Mouse (Mus musculus) layer of hippocampus, postnatal 36 days (tissue): ENCODE results near the gene Zscan4-ps2. TPM values are rescaled to one million over a fixed set of nuclear protein-coding genes. Genes with fewer than 3 reads are reported as not detected.
"Not testable (repeated sequence)": the region's sequence is repeated elsewhere in the genome, so short reads cannot be mapped to it uniquely, and the experiment has no call there.

Source experiments
- DNase-seq, 2 experiments: peaks; one replicate each; pipeline ENCODE4 v3.0.0; 2022
- total RNA-seq, 2 experiments: library from RNA; stranded (reverse); gene quantifications; 2 replicates each; pipeline ENCODE4 v1.2.3; 2021

Gene Zscan4-ps2
- total RNA-seq, result not detected

DNA sequence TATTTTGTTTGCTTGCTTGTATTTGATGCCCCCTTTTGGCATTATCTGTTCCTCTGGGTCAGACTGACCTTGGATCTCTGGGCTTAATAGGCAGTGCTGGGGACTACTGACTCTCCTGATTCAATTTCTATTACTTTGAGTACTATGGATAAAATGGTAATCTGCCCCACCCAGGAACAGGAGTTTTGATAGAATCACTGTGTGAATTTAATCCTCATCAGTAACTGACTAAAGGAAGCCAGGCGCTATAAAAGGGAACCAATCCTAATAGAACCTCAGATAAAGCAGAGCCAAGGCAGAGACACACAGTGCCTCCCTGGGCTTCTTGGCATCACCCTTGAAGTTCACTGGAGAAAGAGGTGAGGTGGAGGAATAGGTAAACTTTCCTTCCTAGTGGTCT lies at the start of gene Zscan4-ps2:
Gene Zscan4-ps2, plus strand, starts transcription at position 301 of the 400 bp plus-strand sequence.
- not testable (repeated sequence) for DNase-seq

Other genes with a start within 250 kb of the Zscan4-ps2 start
- gene Zscan4e, start 203.6 kb upstream of the Zscan4-ps2 start, total RNA-seq, result not detected
- not detected for gene Zscan4f, start 116.4 kb upstream of the Zscan4-ps2 start, total RNA-seq
- gene Zscan4-ps3, start 95.0 kb downstream of the Zscan4-ps2 start, total RNA-seq, result not detected
- gene Vmn1r72, start 165.8 kb downstream of the Zscan4-ps2 start, total RNA-seq, result not detected
- not detected for gene Vmn1r73, start 216.0 kb downstream of the Zscan4-ps2 start, total RNA-seq